Mouse (Mus musculus) lung, adult 2 months (tissue): ENCODE measurements around the gene Enpp7. TPM values are rescaled to one million over a fixed set of nuclear protein-coding genes. Genes with fewer than 3 reads are reported as not detected.

Experiments
- DNase-seq: peaks from one replicate; pipeline ENCODE4 v3.0.0; 2022
- H3K4me1 ChIP-seq: fragments of 200-500 bp; 2 replicates; pipeline ENCODE4 v1.6.1; 2011; ENCODE audit warnings: low read length; ENCODE audit not compliant: control insufficient read depth, insufficient read depth
- H3K4me3 ChIP-seq: fragments of 200-500 bp; replicated peaks from 2 replicates; pipeline ENCODE3; 2011; ENCODE audit warnings: low read depth, mild to moderate bottlenecking, control low read depth, low read length; ENCODE audit errors: extremely low read depth
- CTCF ChIP-seq: fragments of 200-500 bp; IDR thresholded peaks from 2 replicates; pipeline ENCODE4 v1.5.1; 2011; ENCODE audit warnings: mild to moderate bottlenecking, low read length, control low read depth; ENCODE audit not compliant: insufficient read depth
- POLR2A ChIP-seq: fragments of 200-500 bp; IDR thresholded peaks from 2 replicates; pipeline ENCODE4 v1.6.1; 2011; ENCODE audit warnings: low read depth, mild to moderate bottlenecking, control low read depth, low read length, borderline replicate concordance; ENCODE audit errors: extremely low read depth
- WGBS: fragments of 180-500 bp; shearing (Covaris S2); methylation state at CpG from one replicate; pipeline ENCODE4 v1.1.7; 2018; 5-methylcytosine and 5-hydroxymethylcytosine counted together
- polyA plus RNA-seq: library from polyadenylated mRNA; depleted of rRNA; stranded (reverse); fragments of >200 nt; gene quantifications from 2 replicates; pipeline ENCODE4 v1.2.3, GENCODE M21; 2012

The Enpp7 gene
- polyA plus RNA-seq, 1 experiment = 0.13 TPM

GRCm38 (mm10) chr11:119014455-119014854 lies 26.5 kb downstream of the Enpp7 start:
- no peak for DNase-seq
- no peak for TF ChIP-seq POLR2A
- no peak for TF ChIP-seq CTCF
- Histone ChIP-seq H3K4me3 (no peak overlapping the region), H3K4me1 (no peaks in the 10 kb centered on the region)
- 75% methylated on average over 7 of the region's 7 CpGs for WGBS

DNA sequence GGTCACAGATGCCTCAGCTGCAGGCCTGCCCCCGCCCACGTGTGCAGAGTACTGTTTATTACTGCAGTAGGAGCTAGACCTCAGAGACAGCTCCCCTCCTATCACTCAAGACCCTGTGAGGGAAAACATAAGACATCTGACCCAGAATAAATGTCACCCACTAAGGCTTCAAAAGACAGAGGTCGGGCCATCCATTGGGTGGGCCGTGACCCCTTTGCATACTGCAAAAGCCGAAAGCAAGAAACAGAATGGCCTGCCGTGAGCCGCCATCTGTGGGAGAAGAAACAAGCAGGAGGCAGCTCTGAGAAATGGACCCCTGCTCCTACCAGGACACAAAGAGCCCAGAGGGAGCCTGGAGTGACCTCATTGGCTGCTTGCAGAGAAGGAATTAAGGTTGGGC lies 29.5 kb downstream of the Enpp7 start:
- Histone ChIP-seq H3K4me1 (no peaks in the 10 kb centered on the region), H3K4me3 (no peak overlapping the region)
- WGBS = 80% methylated on average over 7 of the region's 7 CpGs
- no peak for DNase-seq
- TF ChIP-seq POLR2A (no peak), CTCF (no peak)

DNA sequence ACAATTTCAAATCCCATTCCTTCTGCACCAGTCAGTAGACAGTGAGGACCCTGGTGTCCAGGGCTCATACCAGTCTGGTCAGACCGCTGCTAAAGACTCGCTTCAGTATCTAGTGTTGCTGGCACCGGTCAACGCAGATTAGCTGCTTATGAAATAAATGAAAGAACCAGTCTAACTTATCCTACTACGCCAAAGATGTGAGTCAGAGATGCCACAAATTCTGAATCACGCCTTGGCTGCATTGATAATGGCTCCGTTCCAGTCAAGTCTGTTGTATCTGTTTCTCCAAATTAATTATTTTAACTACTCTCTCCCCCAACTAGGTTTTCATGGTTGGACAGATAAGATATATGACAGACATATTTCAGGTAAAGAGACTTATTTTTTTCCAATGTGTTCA lies 33.2 kb downstream of the Enpp7 start:
- TF ChIP-seq POLR2A (no peak), CTCF (no peak)
- DNase-seq = no peak
- Histone ChIP-seq H3K4me3 (no peak overlapping the region), H3K4me1 (no peaks in the 10 kb centered on the region; the same call in 1 of the 2 replicates)
- 76% methylated on average over 7 of the region's 7 CpGs for WGBS

DNA sequence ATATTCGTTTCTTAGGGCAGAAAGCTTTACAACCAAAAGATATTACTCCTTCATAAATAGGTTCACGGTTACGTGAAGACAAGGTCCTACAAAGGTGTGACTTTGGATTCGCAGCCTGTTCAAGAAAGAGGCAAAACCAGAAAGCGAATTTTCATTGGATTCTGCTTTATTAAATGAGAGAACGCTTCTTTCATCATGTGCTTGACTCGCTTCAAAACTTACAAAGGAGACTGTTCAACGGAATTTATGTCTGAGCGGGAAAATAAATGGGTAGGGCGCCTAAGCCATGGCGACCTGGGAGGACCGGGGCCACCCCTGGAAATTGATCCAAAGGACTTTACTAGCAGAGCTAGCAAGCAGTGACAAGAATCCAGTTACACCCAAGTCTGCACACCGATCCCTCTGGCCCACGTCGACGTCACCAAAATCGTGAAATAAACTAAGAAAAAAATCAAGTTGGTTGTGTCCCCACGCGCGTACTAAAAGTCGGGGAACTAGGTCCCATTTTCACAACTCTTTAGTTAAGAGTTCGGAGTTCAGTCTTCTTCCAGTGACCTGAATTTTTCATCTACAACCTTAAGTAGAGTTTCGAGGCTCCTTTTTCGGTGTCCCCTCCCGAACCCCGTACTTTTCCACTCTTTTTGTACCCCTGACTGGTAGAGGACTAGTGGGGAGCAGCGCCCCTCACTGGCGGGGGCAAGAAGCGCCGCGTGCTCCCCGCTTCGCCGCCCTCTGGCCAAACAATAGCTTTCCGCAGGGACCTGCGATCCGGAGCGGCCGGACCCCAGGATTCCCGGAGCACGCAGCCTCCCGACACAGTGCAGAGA lies 34.3 kb downstream of the Enpp7 start:
- Histone ChIP-seq H3K4me3 (peak overlapping the region; percentile 92), H3K4me1 (no peaks in the 10 kb centered on the region; the same call in 1 of the 2 replicates)
- TF ChIP-seq CTCF = no peak; the same call in 1 of the 2 replicates
- TF ChIP-seq POLR2A = no peak
- no peak for DNase-seq
- WGBS = 5% methylated on average over 42 of the region's 42 CpGs

GRCm38 (mm10) chr11:119022895-119023615 lies 35.1 kb downstream of the Enpp7 start, which contains the start of gene Cbx2:
Gene Cbx2, plus strand, starts transcription at chr11:119022962.
- TF ChIP-seq POLR2A = peak; percentile 40; the same call in 1 of the 2 replicates
- no peak for TF ChIP-seq CTCF
- H3K4me1 ChIP-seq = no peaks in the 10 kb centered on the region; the same call in 1 of the 2 replicates
- peak; percentile 81 for DNase-seq
- under 1% methylated on average over 96 of the region's 99 CpGs for WGBS
- peak within 1 kb of the TSS; percentile 92 for H3K4me3 ChIP-seq

DNA sequence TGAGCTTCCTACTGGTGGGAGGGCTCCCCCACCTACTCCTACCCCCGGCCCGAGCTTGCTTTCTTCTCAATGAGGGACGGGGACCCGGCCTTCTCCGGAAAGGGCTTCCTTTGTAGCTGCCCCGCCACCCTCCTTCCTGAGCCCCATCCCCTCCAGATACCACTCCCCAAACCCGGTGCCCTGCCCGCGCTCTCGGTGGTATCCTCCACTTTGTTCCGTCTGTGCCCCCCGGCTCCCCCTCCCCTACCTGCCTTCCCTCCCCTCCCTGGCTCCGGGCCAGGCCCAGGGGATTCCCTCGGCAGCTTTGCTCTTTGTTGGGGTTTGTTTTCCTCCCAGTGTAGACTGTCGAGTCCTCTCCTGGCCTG lies 35.6 kb downstream of the Enpp7 start:
- peak overlapping the region; percentile 92 for H3K4me3 ChIP-seq
- TF ChIP-seq CTCF = no peak
- TF ChIP-seq POLR2A = no peak
- H3K4me1 ChIP-seq = no peaks in the 10 kb centered on the region; the same call in 1 of the 2 replicates
- 3% methylated on average over 15 of the region's 15 CpGs for WGBS
- DNase-seq = no peak

DNA sequence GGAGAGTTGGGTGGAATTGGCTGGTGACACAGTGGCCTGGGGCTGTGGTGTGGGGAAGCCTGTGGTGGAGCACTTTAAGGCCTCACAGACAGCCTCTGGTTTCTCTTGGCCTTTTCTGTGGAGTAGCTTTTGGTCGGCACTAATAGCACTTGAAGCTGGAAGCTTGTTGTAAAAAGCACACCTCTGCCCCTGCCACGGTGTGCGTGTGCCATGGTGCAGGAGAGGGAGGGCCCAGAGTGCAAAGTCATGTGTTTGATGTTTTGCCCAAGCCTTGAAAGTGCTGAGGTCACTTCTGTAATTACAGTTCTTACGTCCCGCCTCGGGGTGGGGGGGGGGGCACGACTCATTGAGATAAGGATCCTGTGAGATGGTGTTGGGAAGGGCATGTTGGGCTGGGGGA lies 36.3 kb downstream of the Enpp7 start:
- TF ChIP-seq POLR2A = no peak
- no peak for TF ChIP-seq CTCF
- no peak for DNase-seq
- 25% methylated on average over 7 of the region's 7 CpGs for WGBS
- H3K4me1 ChIP-seq = no peaks in the 10 kb centered on the region; the same call in 1 of the 2 replicates
- no peak overlapping the region for H3K4me3 ChIP-seq

- TF ChIP-seq CTCF = no peak
- no peak for TF ChIP-seq POLR2A
- Histone ChIP-seq H3K4me1 (no peaks in the 10 kb centered on the region; the same call in 1 of the 2 replicates), H3K4me3 (no peak overlapping the region)
- WGBS = 63% methylated on average over 12 of the region's 12 CpGs
- DNase-seq = no peak
Observed at GRCm38 (mm10) chr11:119026203-119026602, 38.2 kb downstream of the Enpp7 start.

DNA sequence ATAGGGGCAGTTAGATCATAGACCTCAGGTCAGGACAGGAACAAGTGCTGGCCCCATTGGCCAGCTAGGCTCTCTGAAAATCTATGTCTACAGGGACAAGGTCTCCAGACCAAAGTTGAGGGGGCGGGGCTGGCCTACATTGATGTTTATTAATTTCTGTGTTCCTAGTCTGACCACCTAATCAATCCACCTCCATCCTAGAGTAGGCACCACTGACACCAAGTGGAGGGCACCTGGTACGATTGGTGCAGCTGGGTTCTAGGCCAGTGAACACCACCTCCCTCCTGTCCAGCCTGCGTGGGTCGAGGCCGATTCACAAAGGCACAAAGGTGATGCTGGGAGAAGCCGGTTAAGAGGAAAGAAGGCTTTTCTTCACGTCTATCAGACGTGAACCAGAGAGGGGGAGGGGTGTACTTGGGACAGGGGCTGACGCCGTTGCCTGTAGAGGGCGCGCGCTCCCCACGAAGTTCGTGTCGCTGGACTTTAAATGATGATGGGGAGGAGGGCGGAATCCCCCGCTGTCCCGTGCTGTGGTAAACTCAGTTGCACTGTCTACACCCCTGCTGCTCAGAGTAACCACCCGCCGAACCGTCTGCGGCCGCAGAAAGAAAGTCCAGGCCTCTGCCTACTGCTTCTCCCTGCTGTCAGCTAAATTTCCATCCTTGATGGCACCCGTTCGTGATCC lies 46.0 kb downstream of the Enpp7 start:
- Histone ChIP-seq H3K4me1 (peaks cover 2% of the 10 kb centered on the region; the same call in 1 of the 2 replicates), H3K4me3 (no peak overlapping the region)
- 3% methylated on average over 26 of the region's 26 CpGs for WGBS
- TF ChIP-seq POLR2A (no peak), CTCF (peak; percentile 74)
- peak; percentile 88 for DNase-seq
